Mouse (Mus musculus) hindbrain, embryonic 10.5 days (tissue): ENCODE results near the gene Bdh2. TPM values are rescaled to one million over a fixed set of nuclear protein-coding genes. Genes with fewer than 3 reads are reported as not detected.

Experiments used
- DNase-seq: peaks from one replicate; pipeline ENCODE4 v3.0.0-alpha.2; 2017; ENCODE audit warnings: low spot score
- H3K27ac ChIP-seq: fragments of 300-500 bp; sonication (generic); 2 replicates; pipeline ENCODE4 v1.5.1; 2016; ENCODE audit warnings: mild to moderate bottlenecking, moderate library complexity
- H3K27me3 ChIP-seq: fragments of 300-500 bp; sonication (generic); 2 replicates; pipeline ENCODE4 v1.6.1; 2016; ENCODE audit warnings: mild to moderate bottlenecking; ENCODE audit not compliant: poor library complexity, insufficient read depth, severe bottlenecking
- H3K36me3 ChIP-seq: fragments of 300-500 bp; sonication (generic); 2 replicates; pipeline ENCODE4 v1.6.1; 2016; ENCODE audit warnings: mild to moderate bottlenecking, moderate library complexity
- H3K4me1 ChIP-seq: fragments of 300-500 bp; sonication (generic); replicated peaks from 2 replicates; pipeline ENCODE4 v1.6.1; 2016; ENCODE audit warnings: mild to moderate bottlenecking
- H3K4me3 ChIP-seq: fragments of 300-500 bp; sonication (generic); 2 replicates; pipeline ENCODE4 v1.5.1; 2016; ENCODE audit warnings: mild to moderate bottlenecking, moderate library complexity
- H3K9me3 ChIP-seq: fragments of 300-500 bp; sonication (generic); 2 replicates; pipeline ENCODE4 v1.6.1; 2016; ENCODE audit warnings: mild to moderate bottlenecking, moderate library complexity
- WGBS: fragments of 180-500 bp; shearing (Covaris S2); methylation state at CpG from one replicate; pipeline ENCODE4 v1.1.7; 2016; 5-methylcytosine and 5-hydroxymethylcytosine counted together
- polyA plus RNA-seq: library from polyadenylated mRNA; unstranded; fragments of >200 nt; fragmentation: Nextera tagmentation; extraction: Ambion mirVana; gene quantifications from 2 replicates; pipeline ENCODE4 v1.2.1, GENCODE M21; 2016

Bdh2 gene
- polyA plus RNA-seq, 1 experiment from 2014 or later: 3.5 TPM

- WGBS: 84% methylated on average over 14 of the region's 14 CpGs
- Histone ChIP-seq H3K9me3 (no peaks in the 10 kb centered on the region), H3K36me3 (no peaks in the 10 kb centered on the region), H3K4me3 (no peak within 1 kb of the TSS), H3K27me3 (no peaks in the 10 kb centered on the region), H3K4me1 (no peaks in the 10 kb centered on the region), H3K27ac (no peak within 1 kb of the TSS)
- no peak for DNase-seq
Measured at GRCm38 (mm10) chr3:135347739-135348264, 66.8 kb downstream of the Bdh2 start, which contains the start of gene Slc9b1. Slc9b1 (plus strand) TSS chr3:135348029.

- Histone ChIP-seq H3K4me1 (no peaks in the 10 kb centered on the region), H3K4me3 (no peak overlapping the region), H3K9me3 (no peaks in the 10 kb centered on the region), H3K27me3 (no peaks in the 10 kb centered on the region), H3K27ac (no peak overlapping the region), H3K36me3 (no peaks in the 10 kb centered on the region)
- DNase-seq: no peak
Measured at GRCm38 (mm10) chr3:135349022-135349421, 68.0 kb downstream of the Bdh2 start.

- no peaks in the 10 kb centered on the region for H3K27me3 ChIP-seq
- no peaks in the 10 kb centered on the region for H3K9me3 ChIP-seq
- DNase-seq: no peak
- no peak overlapping the region for H3K4me3 ChIP-seq
- no peak overlapping the region for H3K27ac ChIP-seq
- H3K4me1 ChIP-seq: no peaks in the 10 kb centered on the region
- 95% methylated on average over 3 of the region's 3 CpGs for WGBS
- no peaks in the 10 kb centered on the region for H3K36me3 ChIP-seq
Measured at GRCm38 (mm10) chr3:135351857-135352256, 70.8 kb downstream of the Bdh2 start.

Other genes starting within 250 kb of the Bdh2 start
- gene Cenpe, start 68.7 kb upstream of the Bdh2 start, polyA plus RNA-seq: 17.2 and 32.2 TPM in 2 replicates
- 1.9 and 3.2 TPM in 2 replicates for gene Slc9b2, start 26.5 kb downstream of the Bdh2 start, polyA plus RNA-seq
- gene Slc9b1, start 66.8 kb downstream of the Bdh2 start, polyA plus RNA-seq: 0.61 TPM in 1 of 2 replicates, not detected in the other
- gene Cisd2, start 142.7 kb downstream of the Bdh2 start, polyA plus RNA-seq: 72.0 and 83.7 TPM in 2 replicates
- 507 and 538 TPM in 2 replicates for gene Ube2d3, start 156.9 kb downstream of the Bdh2 start, polyA plus RNA-seq
- 4.8 and 5.2 TPM in 2 replicates for gene Manba, start 204.4 kb downstream of the Bdh2 start, polyA plus RNA-seq